Mouse (Mus musculus): ENCODE data around the gene Rock2. TPM values are rescaled to one million over a fixed set of nuclear protein-coding genes. Genes with fewer than 3 reads are reported as not detected.

Rock2 gene
- total RNA-seq (2023), result 10 to 100 TPM; 41.1 to 46.0 TPM

DNA sequence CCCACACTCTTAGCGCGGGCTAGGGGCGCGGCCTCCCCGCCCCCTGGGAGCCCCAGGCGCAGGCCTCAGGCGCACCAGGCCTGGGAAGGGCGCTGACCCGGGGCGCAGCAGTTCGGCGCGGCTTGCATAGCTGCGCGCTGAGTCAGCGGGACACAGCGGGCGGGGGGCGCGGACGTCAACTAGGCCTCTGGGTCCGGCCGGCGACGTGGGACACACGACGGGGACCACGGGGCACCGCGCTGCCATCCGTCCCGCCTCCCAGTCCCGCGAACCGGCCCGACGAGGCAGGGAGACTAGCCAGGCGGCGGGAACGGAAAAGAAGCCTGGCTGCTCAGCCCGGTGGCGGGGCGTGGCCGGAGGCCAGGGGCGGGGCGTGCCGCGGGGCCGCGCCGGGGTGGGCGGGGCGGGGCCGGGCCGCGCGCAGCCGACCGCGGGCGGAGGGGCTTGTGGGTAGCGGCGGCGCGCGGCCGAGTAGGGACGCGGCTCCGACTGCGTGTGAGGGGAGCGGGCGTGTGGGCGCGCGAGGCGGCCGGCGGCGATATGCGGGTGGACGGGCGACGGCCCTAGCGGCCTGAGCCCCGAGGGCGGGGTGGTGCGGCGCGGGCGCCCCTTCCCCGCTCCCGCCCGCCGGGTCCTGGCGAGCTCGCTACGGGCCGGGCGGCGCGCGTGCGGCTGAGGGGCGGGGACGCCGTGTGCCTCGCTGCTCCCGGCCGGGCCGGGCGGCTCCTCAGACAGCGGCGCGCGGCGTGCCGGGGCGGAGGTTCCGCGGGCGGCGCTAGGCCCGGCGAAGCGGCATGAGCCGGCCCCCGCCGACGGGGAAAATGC, at the start of gene Rock2:
Gene Rock2 (plus strand): TSS at position 500 of the 825 bp plus-strand sequence.

DNA sequence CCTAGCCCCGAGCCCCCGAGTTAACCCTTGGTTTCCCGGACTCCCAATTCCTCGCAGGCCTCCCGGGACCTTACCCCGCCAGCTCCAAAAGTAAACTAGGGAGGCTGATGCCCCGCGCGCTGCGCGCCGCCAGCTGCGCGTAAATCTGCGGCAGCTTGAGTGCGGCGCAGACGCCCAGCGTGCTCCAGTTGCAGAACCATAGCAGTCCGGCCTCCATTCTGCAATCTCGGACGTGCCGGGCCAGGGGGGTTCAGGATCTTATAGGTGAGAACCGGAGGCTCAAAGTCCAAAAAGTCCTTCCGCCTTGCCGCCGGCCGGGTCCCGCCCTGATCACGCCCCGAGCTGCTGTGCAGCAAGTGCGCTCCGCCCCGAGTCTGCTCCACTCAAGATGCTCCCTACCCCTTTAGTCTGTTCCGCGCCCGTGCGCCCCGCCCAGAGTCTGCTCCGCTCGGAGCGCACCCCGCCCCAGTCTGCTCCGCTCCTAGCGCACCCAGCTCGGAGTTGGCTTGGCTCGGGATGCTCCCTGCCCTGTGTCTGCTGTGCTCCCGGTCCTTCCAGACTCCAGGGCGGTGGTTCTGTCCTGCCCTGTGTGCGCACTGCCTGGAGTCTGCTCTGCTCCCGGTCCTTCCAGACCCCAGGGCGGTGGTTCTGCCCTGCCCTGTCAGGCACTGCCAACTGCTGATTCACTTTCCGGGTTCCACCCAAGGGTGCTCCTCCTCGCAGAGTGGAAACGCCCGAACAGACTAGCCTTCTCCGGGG, 105.2 kb downstream of the Rock2 start, which contains the start of gene Pqlc3:
Gene Pqlc3 (minus strand): TSS at position 670 of the 759 bp plus-strand sequence.

DNA sequence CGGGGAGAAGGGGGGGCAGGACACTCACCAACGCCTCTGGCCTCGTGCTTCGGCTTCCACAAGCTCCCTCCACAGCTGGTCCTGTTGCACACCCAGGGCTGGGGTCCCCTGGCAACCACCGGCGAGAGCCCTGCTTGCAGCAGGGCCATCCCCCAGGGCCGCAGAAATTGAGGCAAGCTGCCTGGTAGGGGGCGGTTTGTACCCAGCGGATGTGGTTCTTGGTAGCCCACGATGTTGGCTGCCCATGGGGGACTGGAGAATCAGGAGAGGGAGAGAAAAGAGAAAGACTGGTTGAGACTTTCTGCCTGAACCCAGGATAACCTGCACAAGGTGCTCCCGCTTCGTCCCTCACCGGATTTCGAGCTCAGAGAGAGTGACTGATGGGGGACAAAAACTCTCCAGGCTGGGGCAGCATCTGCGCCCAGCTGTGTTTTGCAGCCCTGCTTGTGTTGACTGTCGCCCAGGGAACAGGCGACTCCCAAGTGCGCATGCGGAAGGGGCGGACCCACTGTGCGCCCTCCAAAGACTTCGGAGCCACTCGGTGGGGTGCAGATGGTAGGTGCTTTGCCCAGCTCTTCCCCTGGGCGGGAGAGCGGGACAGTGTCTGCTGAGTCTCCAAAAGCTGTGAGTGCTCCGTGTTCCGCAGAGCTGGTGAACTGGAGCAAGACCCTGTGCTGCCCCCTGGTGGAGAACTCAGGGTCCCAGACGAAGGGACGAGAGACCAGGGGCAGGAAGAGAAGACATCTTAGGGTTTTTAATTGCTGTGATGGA, 116.6 kb downstream of the Rock2 start, which contains the start of gene 2410004P03Rik:
Gene 2410004P03Rik (minus strand): TSS at position 628 of the 771 bp plus-strand sequence.

Other genes with a start within 250 kb of the Rock2 start
- gene Ntsr2, start 241.5 kb upstream of the Rock2 start, total RNA-seq (2023), result not detected
- gene Greb1, start 94.0 kb upstream of the Rock2 start, total RNA-seq (2023), result under 1 TPM in 1 of 2 experiments, not detected in 1; 0.22 TPM
- gene E2f6, start 83.9 kb upstream of the Rock2 start, total RNA-seq (2023), result 10 to 100 TPM; 11.9 to 12.0 TPM
- 10 to 100 TPM; 77.8 to 86.9 TPM for gene Pqlc3, start 105.5 kb downstream of the Rock2 start, total RNA-seq (2023)
- under 1 TPM; 0.22 to 0.40 TPM for gene 2410004P03Rik, start 116.8 kb downstream of the Rock2 start, total RNA-seq (2023)

Measured in neutrophil, adult 59 days (primary cell).